Mouse (Mus musculus) layer of hippocampus, postnatal 36 days (tissue): ENCODE measurements around the gene Heatr4. TPM values are rescaled to one million over a fixed set of nuclear protein-coding genes. Genes with fewer than 3 reads are reported as not detected.
A peak's percentile ranks its signal among the peaks of the same experiment; 100 is the strongest.

Source experiments
- DNase-seq, 2 experiments: peaks; one replicate each; pipeline ENCODE4 v3.0.0; 2022
- total RNA-seq, 2 experiments: library from RNA; stranded (reverse); gene quantifications; 2 replicates each; pipeline ENCODE4 v1.2.3; 2021

Heatr4 gene
- total RNA-seq, 2 experiments from 2014 or later, result not detected

- no peak for DNase-seq
Measured at GRCm38 (mm10) chr12:83929186-83929804, 55.4 kb downstream of the Heatr4 start.

GRCm38 (mm10) chr12:83927747-83928146, 56.9 kb downstream of the Heatr4 start:
- DNase-seq, result no peak

- no peak for DNase-seq
Measured at GRCm38 (mm10) chr12:83926061-83926460, 58.6 kb downstream of the Heatr4 start.

GRCm38 (mm10) chr12:83925160-83925703, 59.4 kb downstream of the Heatr4 start:
- no peak for DNase-seq

GRCm38 (mm10) chr12:83924332-83924731, 60.3 kb downstream of the Heatr4 start:
- DNase-seq, result no peak

GRCm38 (mm10) chr12:83923486-83923859, 61.2 kb downstream of the Heatr4 start:
- DNase-seq, result no peak

- no peak for DNase-seq
Measured at GRCm38 (mm10) chr12:83922724-83923485, 61.7 kb downstream of the Heatr4 start.

- peak; percentile 99 to 100 for DNase-seq
Measured at GRCm38 (mm10) chr12:83921535-83922381, 62.9 kb downstream of the Heatr4 start, which contains the start of gene Numb. Gene Numb, minus strand, starts transcription at chr12:83921934.

- DNase-seq, result peak; percentile 12 to 13
Measured at GRCm38 (mm10) chr12:83920721-83921441, 63.8 kb downstream of the Heatr4 start.

GRCm38 (mm10) chr12:83916884-83917283, 67.8 kb downstream of the Heatr4 start:
- DNase-seq, result no peak

GRCm38 (mm10) chr12:83914797-83915196, 69.9 kb downstream of the Heatr4 start:
- DNase-seq, result no peak

GRCm38 (mm10) chr12:83914202-83914740, 70.4 kb downstream of the Heatr4 start:
- no peak for DNase-seq

GRCm38 (mm10) chr12:83910451-83910850, 74.2 kb downstream of the Heatr4 start:
- DNase-seq, result no peak

Other genes starting within 250 kb of the Heatr4 start
- 1 to 10 TPM; 2.8 to 3.1 TPM for gene Papln, start 221.2 kb downstream of the Heatr4 start, total RNA-seq
- 10 to 100 TPM; 34.5 to 42.3 TPM for gene Numb, start 62.9 kb downstream of the Heatr4 start, total RNA-seq
- gene Riox1, start 34.2 kb downstream of the Heatr4 start, total RNA-seq, result 10 to 100 TPM; 14.4 to 15.3 TPM
- 10 to 100 TPM; 14.9 to 16.4 TPM for gene Acot2, start 3.0 kb upstream of the Heatr4 start, total RNA-seq
- gene Acot1, start 24.6 kb upstream of the Heatr4 start, total RNA-seq, result 10 to 100 TPM; 23.1 to 25.4 TPM
- gene Acot4, start 53.5 kb upstream of the Heatr4 start, total RNA-seq, result 1 to 10 TPM; 1.8 to 2.4 TPM
- 1 to 10 TPM in 1 of 2 experiments, not detected in 1; 1.3 TPM for gene Gm49366, start 54.1 kb upstream of the Heatr4 start, total RNA-seq
- 1 to 10 TPM; 2.1 TPM for gene Acot3, start 67.3 kb upstream of the Heatr4 start, total RNA-seq
- 1 to 10 TPM; 7.9 to 9.1 TPM for gene Acot5, start 84.5 kb upstream of the Heatr4 start, total RNA-seq
- gene Acot6, start 115.8 kb upstream of the Heatr4 start, total RNA-seq, result 1 to 10 TPM; 4.6 to 5.0 TPM
- 100 to 1,000 TPM; 104 to 112 TPM for gene Dnal1, start 129.5 kb upstream of the Heatr4 start, total RNA-seq
- 1 to 10 TPM; 2.3 to 2.8 TPM for gene Pnma1, start 163.6 kb upstream of the Heatr4 start, total RNA-seq
- gene Elmsan1, start 234.0 kb upstream of the Heatr4 start, total RNA-seq, result 10 to 100 TPM; 21.0 to 24.1 TPM